Mouse (Mus musculus): ENCODE measurements around the gene Zscan4-ps1.
"Not testable (repeated sequence)": the region's sequence is repeated elsewhere in the genome, so short reads cannot be mapped to it uniquely, and the experiment has no call there.

Gene Zscan4-ps1

GRCm38 (mm10) chr7:11069591-11069990 lies at the start of gene Zscan4-ps1:
Gene Zscan4-ps1, minus strand, starts transcription at chr7:11069691.
- not testable (repeated sequence) for DNase-seq (ENCODE audit: low spot score in 2 of 2)
